Mouse (Mus musculus) layer of hippocampus, adult 8-10 months (tissue): ENCODE data around the gene Purb. TPM values are rescaled to one million over a fixed set of nuclear protein-coding genes. Genes with fewer than 3 reads are reported as not detected.

Experiments
- DNase-seq, 2 experiments: peaks; one replicate each; pipeline ENCODE4 v3.0.0; 2022; ENCODE audit warnings: low spot score in 2 of 2
- total RNA-seq, 4 experiments: library from RNA; stranded (reverse); gene quantifications; 2 replicates each; pipeline ENCODE4 v1.2.4; 2022

Gene Purb
- total RNA-seq: 100 to 1,000 TPM; 202 to 239 (median 220) TPM

DNA sequence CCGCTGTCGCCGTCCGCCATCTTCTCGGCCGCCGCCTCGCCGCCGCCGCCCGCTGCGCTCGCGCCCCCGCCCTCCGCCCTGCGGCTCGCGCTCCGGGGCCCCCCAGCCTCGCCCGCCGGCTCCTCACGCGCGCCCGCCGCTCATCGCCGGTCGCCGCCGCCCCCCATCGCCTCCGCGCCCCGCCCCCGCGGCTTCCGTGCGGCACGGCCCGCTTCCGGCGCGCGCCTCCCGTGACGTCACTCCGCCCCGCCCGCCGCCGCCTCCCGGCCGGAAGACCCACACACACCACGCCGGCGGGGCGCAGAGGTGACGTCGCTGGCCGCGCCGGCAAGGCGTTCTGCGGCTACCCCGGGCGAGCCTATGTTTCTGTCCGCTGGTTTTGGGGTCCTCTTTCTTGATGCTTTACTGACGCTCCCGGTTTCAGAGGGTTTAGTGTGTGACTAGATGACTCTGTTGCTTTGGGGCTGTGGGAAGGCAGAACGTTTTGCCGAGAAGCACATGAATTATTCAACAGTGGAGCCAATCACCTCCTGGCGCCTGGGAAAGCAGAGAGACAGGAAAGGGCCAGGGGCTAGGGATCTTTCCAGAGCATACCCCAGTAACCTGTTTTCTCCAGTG is at the start of gene Purb:
TSS of gene Purb (minus strand) at position 51 of the 618 bp plus-strand sequence.
- peak; percentile 77 to 87 for DNase-seq

GRCm38 (mm10) chr11:6525241-6525640 is 49.5 kb upstream of the Purb start:
- DNase-seq: no peak

DNA sequence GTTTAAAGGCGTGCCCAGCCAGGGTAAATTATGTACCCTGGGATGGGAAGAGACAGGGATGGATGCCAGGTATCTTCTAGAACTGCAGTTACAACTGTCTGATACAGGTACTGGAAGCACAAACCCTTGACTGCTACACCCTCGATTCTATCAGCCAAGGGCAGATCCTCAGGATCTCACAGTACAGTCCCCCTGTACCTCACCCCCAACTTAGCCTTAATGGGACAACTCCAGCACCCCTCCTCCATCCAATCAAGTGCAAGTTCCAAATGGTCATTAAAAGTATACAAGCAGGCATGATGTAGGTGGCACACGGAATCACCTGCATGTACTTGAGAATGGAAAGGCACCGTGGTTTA is 49.1 kb upstream of the Purb start:
- DNase-seq: no peak

DNA sequence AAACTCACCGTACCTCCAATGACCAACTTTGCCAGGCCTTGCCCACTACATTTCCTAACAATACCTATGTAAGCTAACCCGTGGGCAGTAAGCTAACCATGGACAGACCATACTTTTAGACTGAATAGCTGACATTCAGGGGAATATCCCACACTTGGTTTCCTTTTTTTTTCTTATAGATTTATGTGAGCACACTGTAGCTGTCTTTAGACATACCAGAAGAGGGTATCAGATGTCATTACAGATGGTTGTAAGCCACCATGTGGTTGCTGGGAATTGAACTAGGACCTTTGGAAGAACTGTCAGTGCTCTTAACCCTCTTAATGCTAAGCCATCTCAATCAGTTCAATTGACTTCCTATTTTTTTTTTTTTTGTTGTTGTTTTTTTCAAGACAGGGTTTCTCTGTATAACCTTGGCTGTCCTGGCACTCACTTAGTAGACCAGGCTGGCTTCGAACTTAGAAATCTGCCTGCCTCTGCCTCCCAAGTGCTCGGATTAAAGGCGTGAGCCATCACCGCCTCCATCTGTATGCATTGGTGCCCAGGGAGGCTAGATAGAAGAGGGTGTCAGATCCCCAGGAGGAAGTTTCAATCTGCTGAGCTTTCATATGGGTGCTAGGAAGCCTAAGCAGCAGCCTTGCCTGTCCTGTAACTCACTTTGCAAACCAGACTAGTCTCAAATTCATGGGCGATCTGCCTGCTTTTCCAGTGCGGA is 48.6 kb upstream of the Purb start:
- DNase-seq: no peak

DNA sequence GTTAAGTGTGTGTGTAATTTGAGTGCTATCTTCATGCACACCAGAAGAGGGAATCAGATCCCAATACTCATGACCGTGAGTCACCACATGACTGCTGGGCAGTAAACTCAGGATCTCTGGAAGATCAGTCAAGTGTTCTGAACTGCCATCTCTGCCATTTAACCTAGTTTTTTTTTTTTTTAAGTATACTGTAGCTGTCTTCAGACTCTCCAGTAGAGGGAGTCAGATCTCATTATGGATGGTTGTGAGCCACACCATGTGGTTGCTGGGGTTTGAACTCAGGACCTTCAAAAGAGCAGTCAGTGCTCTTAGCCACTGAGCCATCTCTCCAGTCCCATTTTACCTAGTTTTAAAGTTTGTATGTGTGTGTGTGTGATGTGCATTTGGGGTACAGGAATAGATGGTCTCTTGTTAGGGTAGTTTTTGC is 48.0 kb upstream of the Purb start:
- DNase-seq: no peak

- no peak for DNase-seq
These were observed 47.2 kb upstream of the Purb start for GRCm38 (mm10) chr11:6522782-6523525.

GRCm38 (mm10) chr11:6520507-6521173 is 44.9 kb upstream of the Purb start, which contains the start of gene Myo1g:
Myo1g (minus strand) TSS chr11:6520965.
- no peak for DNase-seq

DNA sequence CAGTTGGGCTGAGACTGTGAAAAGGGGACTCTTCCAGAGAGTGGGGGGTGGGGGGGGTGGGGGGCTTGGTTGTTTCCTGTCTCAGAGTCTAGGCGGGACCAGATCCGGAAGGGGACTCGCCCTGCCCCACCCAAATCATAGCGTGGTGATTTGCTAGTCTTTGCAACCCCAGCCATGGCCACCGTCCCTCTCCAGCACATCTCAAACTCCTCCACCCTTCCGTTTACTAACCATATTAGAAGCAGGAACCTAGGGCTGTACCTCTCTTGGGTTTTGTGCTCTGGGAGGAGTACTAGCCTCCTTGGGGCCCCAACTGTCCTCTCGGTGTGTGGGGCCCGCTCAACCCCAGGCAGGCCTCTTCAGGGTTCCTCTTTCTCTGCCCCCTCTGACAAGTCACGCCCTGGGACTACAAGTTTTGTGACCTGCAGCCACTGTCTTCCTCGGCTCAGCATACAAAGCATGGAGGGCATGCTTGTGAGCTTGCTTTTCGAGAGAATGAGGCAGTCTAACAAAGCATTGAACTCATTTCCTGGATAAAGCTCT is 43.8 kb upstream of the Purb start:
- no peak for DNase-seq

DNA sequence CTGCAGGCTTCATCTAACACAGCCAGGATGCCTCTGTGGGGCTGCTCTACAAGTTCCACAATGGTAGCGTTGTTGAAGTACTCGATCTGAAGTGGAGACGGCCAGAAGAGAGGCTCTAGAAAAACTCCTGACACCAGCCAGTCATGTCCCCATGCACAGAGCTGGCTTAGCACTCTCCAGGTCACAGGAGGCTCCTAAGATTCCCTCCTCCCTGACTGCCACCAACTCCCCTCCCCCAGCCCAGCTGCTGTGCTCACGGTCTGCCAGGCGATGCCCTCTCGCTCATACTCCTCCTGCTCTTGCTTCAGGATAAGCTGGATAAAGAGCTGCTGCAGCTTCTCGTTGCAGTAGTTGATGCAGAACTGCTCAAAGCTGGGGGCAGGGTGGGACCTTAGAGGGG is 39.1 kb upstream of the Purb start:
- DNase-seq: no peak

DNA sequence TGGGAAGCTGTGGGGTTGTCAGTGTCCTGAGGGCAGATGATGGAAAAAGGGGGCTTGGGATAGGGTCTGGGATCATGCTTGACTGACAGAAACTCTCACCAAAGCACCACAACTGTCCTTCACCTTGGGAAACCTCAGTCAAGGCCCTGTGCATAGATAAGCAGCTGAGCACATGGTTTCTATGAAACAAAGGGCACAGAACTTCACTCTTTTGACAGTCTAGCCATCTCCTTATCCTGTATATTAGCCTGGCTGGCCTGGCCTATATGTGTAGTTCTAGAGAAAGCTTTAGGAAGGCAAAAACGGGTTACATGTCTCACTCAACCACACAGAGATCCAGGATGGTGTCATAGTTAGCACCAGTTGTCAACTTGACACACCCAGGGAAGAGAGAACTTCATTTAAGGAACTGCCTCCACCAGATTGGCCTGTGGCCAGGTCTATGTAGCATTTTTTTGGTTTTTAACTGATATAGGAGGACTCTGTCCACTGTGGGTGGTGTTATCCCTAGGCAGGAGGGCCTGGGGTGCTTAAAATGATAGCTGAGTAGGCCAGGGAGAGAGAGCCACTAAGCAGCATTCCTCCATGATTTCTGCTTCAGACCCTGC is 32.7 kb upstream of the Purb start:
- no peak for DNase-seq

GRCm38 (mm10) chr11:6506516-6506915 is 30.8 kb upstream of the Purb start:
- no peak for DNase-seq

- DNase-seq: no peak
These were observed 29.0 kb upstream of the Purb start for GRCm38 (mm10) chr11:6504689-6505088.

GRCm38 (mm10) chr11:6504226-6504625 is 28.5 kb upstream of the Purb start:
- DNase-seq: no peak

DNA sequence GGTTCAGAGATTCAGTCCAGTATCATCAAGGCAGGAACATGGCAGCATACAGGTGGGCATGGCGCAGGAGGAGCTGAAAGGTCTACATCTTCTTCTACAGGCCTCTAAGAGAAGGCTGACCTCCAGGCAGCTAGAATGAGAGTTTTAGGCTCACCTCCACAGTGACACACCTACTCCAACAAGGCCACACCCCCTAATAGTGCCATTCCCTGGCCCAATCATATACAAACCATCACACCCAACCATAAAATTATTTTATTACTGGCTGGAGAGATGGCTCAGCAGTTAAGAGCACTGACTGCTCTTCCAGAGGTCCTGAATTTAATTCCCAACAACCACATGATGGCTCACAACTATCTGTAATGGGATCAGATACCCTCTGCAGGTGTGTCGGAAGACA is 26.8 kb upstream of the Purb start:
- DNase-seq: no peak

DNA sequence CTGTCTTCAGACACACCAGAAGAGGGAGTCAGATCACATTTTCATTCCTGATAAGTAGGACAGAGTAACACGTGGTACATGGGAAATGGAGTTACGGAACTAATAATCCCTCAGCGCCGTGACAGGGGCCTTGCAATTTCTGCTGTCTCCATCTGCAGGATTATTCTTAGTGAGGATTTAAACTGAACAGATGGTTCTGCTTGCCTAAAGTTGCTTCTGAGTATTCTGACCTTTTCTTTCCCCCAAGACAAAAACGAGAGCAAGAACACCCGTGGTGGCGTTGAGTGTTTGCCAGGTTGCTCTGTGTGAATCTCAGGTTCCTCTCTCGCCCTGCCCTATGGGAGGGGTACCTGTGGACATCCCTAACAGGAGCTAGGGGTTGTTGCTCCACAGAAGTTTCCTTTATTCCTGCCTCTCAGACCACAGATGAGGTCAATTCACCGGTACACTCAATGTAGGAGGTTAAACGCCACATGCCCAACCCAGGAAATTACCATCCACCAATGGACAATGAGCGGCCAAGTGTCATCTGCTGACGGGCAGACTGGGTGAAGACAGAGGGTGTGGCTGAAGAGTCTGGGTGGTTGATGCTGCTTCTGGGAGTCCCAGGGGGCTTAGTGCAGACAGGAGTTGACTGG is 21.7 kb upstream of the Purb start:
- DNase-seq: no peak

- no peak for DNase-seq
These were observed 14.2 kb upstream of the Purb start for GRCm38 (mm10) chr11:6489691-6490503.

DNA sequence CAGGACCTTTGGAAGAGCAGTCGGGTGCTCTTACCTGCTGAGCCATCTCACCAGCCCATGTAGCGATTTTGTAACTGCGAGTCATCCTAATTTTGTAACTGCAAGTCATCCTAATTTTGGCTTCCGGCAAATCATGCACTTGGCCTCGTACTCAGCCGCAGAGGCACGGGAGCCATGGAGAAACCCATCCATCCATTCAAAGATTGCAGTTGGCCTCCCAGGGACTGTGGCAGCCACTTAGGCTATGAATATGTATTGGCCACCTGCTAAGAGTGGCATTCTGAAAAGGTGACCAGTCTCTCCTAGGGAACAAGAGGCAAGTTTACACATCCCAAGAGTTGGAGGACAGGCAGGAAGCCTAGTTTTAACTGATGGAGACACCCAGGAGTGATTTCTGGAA is 13.5 kb upstream of the Purb start:
- DNase-seq: no peak

DNA sequence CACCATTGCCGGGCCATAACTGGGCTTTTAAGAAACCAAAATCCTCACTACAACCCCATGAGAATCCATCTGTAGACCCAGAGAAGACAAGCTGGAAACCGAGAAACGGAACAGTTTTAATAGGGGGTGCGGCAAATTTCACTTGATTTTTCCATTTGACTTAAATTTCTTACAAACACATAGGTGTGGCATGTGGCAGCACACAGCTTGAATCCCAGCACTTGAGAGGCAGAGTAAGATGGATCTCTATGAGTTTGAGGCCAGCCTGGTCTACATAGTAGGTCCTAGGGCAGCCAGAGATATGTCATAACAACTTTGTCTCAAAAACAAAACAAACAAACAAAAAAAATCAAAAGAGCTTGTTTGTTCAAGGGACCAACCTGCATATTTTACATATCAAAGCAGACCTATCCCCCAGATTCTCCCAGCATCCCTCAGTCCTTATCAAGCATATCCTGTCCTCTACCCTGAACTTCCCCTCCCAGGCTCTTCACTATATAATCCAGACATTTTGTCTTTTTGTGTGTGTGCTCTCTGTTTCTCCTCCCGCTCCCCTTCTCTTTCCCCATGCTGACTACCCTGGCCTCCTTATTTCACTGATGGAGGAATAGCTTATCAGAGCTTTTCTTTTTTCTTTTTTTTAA is 12.4 kb upstream of the Purb start:
- DNase-seq: no peak

GRCm38 (mm10) chr11:6487496-6487895 is 11.8 kb upstream of the Purb start:
- DNase-seq: no peak
